Mouse (Mus musculus) right cerebral cortex, postnatal 14 days (tissue): ENCODE results near the gene Kcnrg.

ENCODE experiments used
- DNase-seq: peaks from one replicate; pipeline ENCODE4 v3.0.0; 2022

The Kcnrg gene

DNA sequence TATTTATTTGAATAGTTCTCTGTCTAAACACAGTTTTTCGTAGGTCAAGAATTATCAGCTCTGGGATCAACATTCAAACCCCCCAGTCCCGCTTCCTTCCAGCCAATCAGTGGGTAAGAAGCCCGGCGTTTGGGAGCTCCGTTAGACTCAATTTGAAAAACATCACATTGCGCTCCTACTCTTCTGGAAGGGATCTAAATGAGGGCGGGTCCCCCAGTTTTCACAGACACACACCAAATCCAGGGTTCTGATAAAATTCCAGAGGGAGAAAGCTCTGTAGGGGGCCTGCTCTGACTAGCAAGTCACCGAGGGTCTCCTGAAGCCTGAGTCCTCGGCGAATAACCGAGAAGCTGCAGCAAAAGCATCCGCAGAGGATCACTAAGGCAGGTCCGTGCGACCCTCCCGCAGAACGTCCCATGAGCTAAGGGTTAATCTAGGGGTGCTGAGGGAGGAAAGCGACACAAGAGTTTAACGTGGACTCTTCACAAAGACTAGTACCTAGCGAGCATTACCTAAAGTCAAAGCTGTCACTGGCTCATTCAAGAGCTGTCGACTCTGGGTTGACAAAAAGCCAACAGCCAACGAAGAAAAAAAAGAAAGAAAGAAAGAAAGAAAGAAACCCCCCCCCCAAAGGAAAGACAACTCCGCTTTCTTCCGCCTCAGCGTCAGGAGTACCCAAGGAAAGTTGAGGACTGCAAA is 40.1 kb downstream of the Kcnrg start:
- DNase-seq: peak; percentile 10

DNA sequence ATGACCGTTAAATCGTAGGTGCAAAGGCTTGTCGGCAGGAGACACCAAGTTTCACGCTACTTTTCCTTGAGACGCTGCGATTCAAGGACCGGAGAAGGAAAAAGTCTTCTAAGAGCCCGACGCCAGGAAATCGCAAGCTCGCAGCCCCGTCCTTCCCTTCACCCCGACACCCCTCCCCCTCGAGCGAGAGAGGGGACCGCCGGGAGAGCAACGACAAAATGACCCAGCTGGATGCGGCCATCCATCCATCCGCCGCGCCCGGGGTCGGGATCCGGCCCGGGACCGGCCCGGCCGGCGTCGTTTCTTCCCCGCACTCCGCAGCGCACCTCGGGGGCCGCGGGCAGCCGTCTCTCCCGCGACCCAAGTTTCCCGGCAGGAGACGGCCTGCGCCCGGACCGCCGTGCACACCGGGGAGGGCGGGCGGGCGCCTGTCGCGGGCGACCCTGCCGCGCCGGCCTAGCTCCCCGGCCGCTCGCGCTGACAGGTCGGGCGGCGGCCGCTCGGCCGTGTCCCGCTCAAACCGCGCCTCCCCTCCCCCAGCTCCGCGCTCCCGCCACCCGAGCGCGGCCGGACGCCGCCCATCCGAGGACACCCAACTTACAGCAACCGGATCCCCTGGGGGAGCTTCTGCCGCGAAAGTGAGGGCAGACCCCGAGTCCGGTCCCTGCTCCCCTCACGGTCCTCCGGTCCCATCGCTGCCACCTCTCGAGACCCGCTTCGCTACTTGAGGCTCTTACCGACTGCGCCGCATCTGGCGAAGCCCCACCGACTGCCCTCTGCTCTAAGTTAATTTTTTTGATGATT is 40.8 kb downstream of the Kcnrg start:
- peak; percentile 31 for DNase-seq

DNA sequence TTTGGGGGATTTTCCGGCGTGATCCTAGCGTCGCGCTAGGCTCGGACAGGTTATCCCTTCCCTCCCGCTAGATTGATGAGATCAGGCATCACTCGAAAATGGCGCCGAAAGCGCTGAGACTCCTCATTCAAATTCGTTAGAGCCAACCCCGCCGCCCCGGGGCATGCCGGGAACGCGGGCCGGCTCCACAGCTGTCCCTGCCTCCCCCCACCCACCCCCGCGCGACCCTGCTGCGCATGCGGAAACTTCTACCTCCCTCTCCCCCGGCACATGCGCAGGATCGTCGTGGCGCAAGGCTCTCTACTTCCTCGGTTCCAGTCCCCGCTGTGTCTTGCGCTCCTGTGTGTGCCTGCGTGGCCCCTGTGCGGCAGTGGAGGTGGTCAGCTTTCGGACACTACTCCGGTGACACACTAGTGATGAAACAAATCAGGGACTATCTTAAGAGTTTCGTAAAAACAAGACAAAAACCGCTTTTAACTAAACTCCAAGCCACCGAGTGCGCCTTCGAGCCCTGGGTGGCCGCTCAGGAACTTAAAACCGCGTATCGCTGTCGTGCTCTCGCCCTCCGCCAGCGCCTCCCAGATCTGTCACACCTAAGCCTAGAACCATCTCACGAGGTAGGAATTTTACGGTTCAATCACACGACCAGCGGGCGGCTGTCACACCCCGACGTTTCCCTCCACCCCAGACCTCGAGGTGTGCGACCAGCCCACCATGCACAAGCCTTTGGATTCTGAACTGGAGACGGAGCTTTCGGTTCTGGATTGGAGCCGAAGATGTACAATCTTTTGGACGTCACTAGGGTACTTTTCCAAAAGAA is 41.6 kb downstream of the Kcnrg start:
- DNase-seq: peak; percentile 97

DNA sequence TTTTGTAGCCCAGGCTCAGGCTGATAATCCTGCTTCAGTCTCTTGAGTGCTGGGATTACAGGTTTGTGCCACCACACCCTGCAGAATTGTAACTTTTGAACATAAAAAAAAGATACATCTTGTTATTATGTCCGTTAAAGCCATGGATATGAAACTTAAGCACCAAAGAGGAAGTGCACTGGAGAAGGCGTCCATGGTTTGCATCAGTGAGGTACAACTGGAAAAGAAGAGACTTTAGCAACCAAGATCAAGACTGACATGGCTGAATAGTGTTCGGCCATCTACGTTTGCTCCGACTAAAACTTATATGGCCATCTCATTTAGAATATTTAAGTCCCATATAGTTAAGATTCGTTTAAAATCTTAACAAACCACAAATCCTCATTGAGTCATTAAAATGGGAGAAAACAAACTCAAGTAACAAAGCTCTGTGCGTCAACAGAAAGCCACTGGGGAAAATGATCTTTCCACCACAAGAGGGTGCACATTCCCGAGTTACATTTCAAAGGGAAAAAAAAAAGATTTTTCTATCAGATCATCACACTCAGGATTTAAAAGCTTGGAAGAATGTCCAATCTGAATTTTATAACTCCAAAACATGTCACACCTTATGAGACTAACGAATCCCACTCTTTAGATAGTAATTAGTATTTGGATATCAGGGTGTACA is 43.2 kb downstream of the Kcnrg start:
- DNase-seq: peak; percentile 41

DNA sequence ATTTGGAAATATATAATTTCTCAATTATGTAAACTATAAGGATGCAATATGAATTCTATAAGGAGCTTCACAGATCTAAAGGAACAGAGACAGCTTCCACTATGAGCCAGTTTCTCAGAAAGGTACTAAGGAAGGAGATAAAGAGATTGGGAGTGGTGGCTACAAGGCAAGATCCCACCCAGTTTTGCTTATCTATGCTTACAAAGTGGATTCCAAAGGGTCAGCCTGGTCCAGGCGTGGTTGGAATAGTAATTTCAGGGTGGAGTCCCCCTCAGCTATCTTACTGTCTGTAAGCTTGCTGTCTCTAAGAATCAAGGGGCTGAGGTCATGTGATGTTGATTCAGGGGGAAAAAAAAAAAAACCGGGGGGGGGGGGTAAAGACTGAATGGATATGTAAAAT is 49.2 kb downstream of the Kcnrg start:
- no peak for DNase-seq

DNA sequence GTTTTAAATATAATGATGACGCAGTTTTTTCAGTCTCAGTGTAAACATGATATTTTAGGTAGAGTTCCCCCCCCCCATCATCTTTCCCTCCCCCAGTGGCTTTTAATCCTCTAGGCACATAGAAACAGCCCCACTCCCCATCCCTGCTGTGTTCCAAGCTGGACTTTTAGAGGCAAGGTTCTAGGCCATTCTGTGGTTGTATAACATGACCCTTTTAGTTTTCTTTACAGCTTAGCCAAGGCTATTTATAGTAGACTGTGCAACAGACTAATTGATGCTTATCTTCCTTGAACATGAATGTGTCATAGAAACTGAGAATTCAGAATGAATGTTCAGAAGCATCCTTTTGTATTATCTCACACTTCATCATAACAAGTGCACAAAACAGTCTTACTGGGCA is 54.2 kb downstream of the Kcnrg start:
- no peak for DNase-seq

DNA sequence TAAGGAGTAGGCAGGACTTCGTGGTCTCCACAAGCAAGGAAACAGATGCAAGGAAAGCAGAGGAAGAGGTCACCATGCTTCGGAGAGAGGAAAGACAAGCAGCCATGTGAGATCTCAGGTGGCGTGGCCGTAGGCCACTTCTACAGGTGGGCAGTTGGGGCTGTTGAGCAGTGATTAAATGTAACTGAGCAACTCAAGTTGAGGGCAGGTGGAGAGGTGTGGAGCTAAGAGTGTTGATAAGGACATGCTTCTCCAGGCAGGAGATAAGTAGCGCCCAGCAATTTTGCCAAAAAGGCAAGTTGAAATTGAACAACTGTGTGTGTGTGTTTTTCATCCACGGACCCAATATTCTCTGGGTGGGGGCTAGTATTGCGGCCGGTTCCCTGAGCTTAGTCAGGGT is 55.0 kb downstream of the Kcnrg start:
- no peak for DNase-seq
